ENCODE assay signal across 33 mouse cellular contexts in genomic region chr3:51526891-51527290, GRCm38 (mm10). TPM values are rescaled to one million over a fixed set of nuclear protein-coding genes. Genes with fewer than 3 reads are reported as not detected.
DNase-seq lines count a peak whose midpoint lies in the region; ATAC-seq lines count a peak whose summit lies in the region.
"Had no signal": no experiment of that assay in that cellular context is flagged by ENCODE, and none has a peak within 500 bp of the region (broad histone marks: within the 10 kb centered on the region; RNA-seq: fewer than 3 reads in every experiment).

No protein-coding gene starts in this region.

- no peaks in the 10 kb centered on the region for H3K27me3 ChIP-seq in hindbrain, embryonic 10.5 days (ENCODE audit: insufficient read depth, poor library complexity, severe bottlenecking)
- H3K27me3 ChIP-seq: embryonic facial prominence, embryonic 15.5 days; forebrain, embryonic 12.5 days; heart, embryonic 13.5 days; hindbrain, embryonic 12.5 days; intestine, embryonic 15.5 days; liver, embryonic 15.5 days; neural tube, embryonic 15.5 days had no signal

- 95% methylated on average over 13 of the region's 13 CpGs for WGBS in hindbrain, embryonic 10.5 days

- peak; percentile 95 for ATAC-seq in frontal cortex, adult (ENCODE audit: low TSS enrichment)
- ATAC-seq: activated CD4-positive, CD25-positive, alpha-beta regulatory T cell, adult 4 months; forebrain, postnatal 0 days; hindbrain, postnatal 0 days; intestine, embryonic 15.5 days had no signal

- no peaks in the 10 kb centered on the region for H3K4me1 ChIP-seq in hindbrain, embryonic 10.5 days (replicated peaks)
- H3K4me1 ChIP-seq: embryonic facial prominence, embryonic 10.5 days; forebrain, embryonic 12.5 days; heart, embryonic 13.5 days; hindbrain, embryonic 12.5 days had no signal

- H3K4me3 ChIP-seq in hindbrain, embryonic 10.5 days, result no peak overlapping the region
- H3K4me3 ChIP-seq: embryonic facial prominence, embryonic 10.5 days; embryonic facial prominence, embryonic 15.5 days; forebrain, embryonic 12.5 days; heart, adult 2 months; heart, embryonic 13.5 days; hindbrain, embryonic 12.5 days; intestine, embryonic 15.5 days; liver, embryonic 15.5 days; neural tube, embryonic 15.5 days had no signal

- peaks cover 99% of the 10 kb centered on the region for H3K36me3 ChIP-seq in hindbrain, embryonic 10.5 days

- peak; percentile 60 to 81 for DNase-seq in frontal cortex, postnatal 36 days (ENCODE audit: low spot score in 2 of 2)
- DNase-seq in right cerebral cortex, adult 2 months (ENCODE audit: low spot score in 2 of 2), result peak; percentile 72 to 75
- peak; percentile 85 for DNase-seq in telencephalon, adult 2 months (ENCODE audit: low read depth, low spot score)
- DNase-seq in hindbrain, embryonic 10.5 days (ENCODE audit: low spot score), result no peak
- DNase-seq in heart, adult 8-10 months (ENCODE audit: low spot score), result no peak
- DNase-seq: adrenal gland, adult 8-10 months; B cell, adult 2 months; cerebellum, adult 8-10 months; cerebellum, postnatal 25 days; forebrain, postnatal 0 days; gastrocnemius, postnatal 25 days; heart, adult 2 months; heart, postnatal 10 days; kidney, adult 8-10 months; kidney, postnatal 4 days; liver; lung, embryonic 14.5 days; lung, postnatal 14 days; midbrain, embryonic 14.5 days; retina, postnatal 1 day had no signal

- H3K27ac ChIP-seq in hindbrain, embryonic 10.5 days, result no peak overlapping the region
- H3K27ac ChIP-seq: embryonic facial prominence, embryonic 10.5 days; embryonic facial prominence, embryonic 15.5 days; forebrain, embryonic 12.5 days; heart, adult 2 months; heart, embryonic 13.5 days; hindbrain, embryonic 12.5 days; hindbrain, postnatal 0 days; intestine, embryonic 15.5 days; kidney, postnatal 0 days; liver, embryonic 15.5 days; neural tube, embryonic 15.5 days; stomach, postnatal 0 days had no signal

- H3K9me3 ChIP-seq in hindbrain, embryonic 10.5 days, result no peaks in the 10 kb centered on the region
- H3K9me3 ChIP-seq: embryonic facial prominence, embryonic 10.5 days; embryonic facial prominence, embryonic 15.5 days; forebrain, embryonic 12.5 days; heart, embryonic 13.5 days; hindbrain, embryonic 12.5 days; intestine, embryonic 15.5 days; liver, embryonic 15.5 days; neural tube, embryonic 15.5 days had no signal

RNA-seq across cellular contexts. Expression of gene Setd7, which starts 33.8 kb away (rescaled TPM):
- 3.0 and 3.2 TPM in 2 replicates for polyA plus RNA-seq in hindbrain, embryonic 10.5 days (2016; fragmentation: Nextera tagmentation; extraction: Ambion mirVana)
- 10 to 100 TPM; 55.6 to 68.3 (median 59.1) TPM for total RNA-seq in heart, adult 8-10 months (2022)

RNA-seq across cellular contexts. Expression of gene Rab33b, which starts 43.2 kb away (rescaled TPM):
- polyA plus RNA-seq in hindbrain, embryonic 10.5 days (2016; fragmentation: Nextera tagmentation; extraction: Ambion mirVana), result 11.8 and 14.4 TPM in 2 replicates
- 10 to 100 TPM in 2 of 4 experiments, 1 to 10 TPM in 2; 9.7 to 10.2 (median 10.0) TPM for total RNA-seq in heart, adult 8-10 months (2022)

Comparison
In these comparisons a context has a peak if more than half of its experiments do, and no peak if none do; other contexts are left out.
1. DNase-seq: peak in frontal cortex, postnatal 36 days (2 of 2), right cerebral cortex, adult 2 months (2 of 2) and telencephalon, adult 2 months (single experiment); none in hindbrain, embryonic 10.5 days (single experiment) and heart, adult 8-10 months (single experiment).